Mouse (Mus musculus): ENCODE measurements around the gene Arf1. TPM values are rescaled to one million over a fixed set of nuclear protein-coding genes. Genes with fewer than 3 reads are reported as not detected.
"Not testable (repeated sequence)": the region's sequence is repeated elsewhere in the genome, so short reads cannot be mapped to it uniquely, and the experiment has no call there.

Gene Arf1
- polyA plus RNA-seq, 1 experiment from 2014 or later, result 797 TPM

DNA sequence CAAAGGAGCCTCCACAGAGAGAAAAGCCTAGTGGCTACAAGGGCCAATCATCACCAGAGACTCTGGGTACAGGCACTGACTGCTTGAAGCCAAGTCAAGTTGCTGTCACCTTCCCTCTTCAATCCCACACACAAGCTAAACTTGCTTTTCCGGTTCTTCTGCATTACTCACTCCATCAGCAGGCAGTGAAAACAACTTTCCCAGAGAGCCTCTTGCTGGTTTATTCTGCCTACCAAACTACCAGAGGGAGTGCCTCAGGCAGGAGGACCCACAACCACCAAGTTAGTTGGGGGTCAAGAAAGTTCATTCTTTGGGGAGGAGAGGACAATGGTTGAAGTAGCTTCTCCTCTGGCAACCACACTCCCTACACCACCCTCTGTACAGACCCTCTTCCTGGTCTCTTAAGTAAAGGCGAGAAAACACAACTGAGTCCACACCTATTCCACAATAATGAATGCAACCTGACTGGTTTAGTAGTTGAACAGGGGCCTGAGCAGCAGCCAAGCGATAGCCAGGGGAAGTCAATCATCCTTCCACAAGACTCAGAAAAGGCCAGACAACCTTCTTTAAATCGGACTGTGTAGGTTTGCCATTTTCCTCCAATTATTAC, 9.6 kb downstream of the Arf1 start:
- WGBS, result 73% methylated on average over 4 of the region's 4 CpGs
- H3K4me2 ChIP-seq (replicated peaks; ENCODE audit: low read depth, low read length), result peak overlapping the region; percentile 7; the same call in 1 of the 2 replicates

GRCm38 (mm10) chr11:59216955-59217354, 11.1 kb downstream of the Arf1 start:
- Histone ChIP-seq H3K4me3 (ENCODE audit: low read length) (no peak overlapping the region), H3K9me3 (ENCODE audit: low read length) (no peaks in the 10 kb centered on the region), H3K36me3 (ENCODE audit: insufficient read depth, low read length) (peaks cover 41% of the 10 kb centered on the region), H3K9ac (replicated peaks; ENCODE audit: low read length) (no peak overlapping the region), H3K4me2 (replicated peaks; ENCODE audit: low read depth, low read length) (no peak overlapping the region), H3K27me3 (ENCODE audit: insufficient read depth, low read length) (no peaks in the 10 kb centered on the region), H3K4me1 (ENCODE audit: insufficient read depth, low read length) (peaks cover 16% of the 10 kb centered on the region), H3K27ac (ENCODE audit: low read length) (no peak overlapping the region)
- ATAC-seq (ENCODE audit: low FRiP score, low TSS enrichment), result no peak
- WGBS, result 79% methylated on average over 3 of the region's 3 CpGs

More for the DNA sequence above, 9.6 kb downstream of the Arf1 start:
- H3K36me3 ChIP-seq (ENCODE audit: insufficient read depth, low read length), result peaks cover 36% of the 10 kb centered on the region
- no peaks in the 10 kb centered on the region for H3K9me3 ChIP-seq (ENCODE audit: low read length)
- peak; percentile 51; the same call in 1 of the 2 replicates for ATAC-seq (ENCODE audit: low FRiP score, low TSS enrichment)
- no peak overlapping the region for H3K9ac ChIP-seq (replicated peaks; ENCODE audit: low read length)
- H3K4me1 ChIP-seq (ENCODE audit: insufficient read depth, low read length), result peaks cover 20% of the 10 kb centered on the region
- H3K27me3 ChIP-seq (ENCODE audit: insufficient read depth, low read length), result no peaks in the 10 kb centered on the region
- H3K4me3 ChIP-seq (ENCODE audit: low read length), result no peak overlapping the region
- H3K27ac ChIP-seq (ENCODE audit: low read length), result peak overlapping the region; percentile 79

GRCm38 (mm10) chr11:59212892-59213494, 15.1 kb downstream of the Arf1 start:
- Histone ChIP-seq H3K9me3 (ENCODE audit: low read length) (no peaks in the 10 kb centered on the region), H3K4me2 (replicated peaks; ENCODE audit: low read depth, low read length) (no peak overlapping the region), H3K27ac (ENCODE audit: low read length) (no peak overlapping the region), H3K4me1 (ENCODE audit: insufficient read depth, low read length) (peaks cover 23% of the 10 kb centered on the region), H3K27me3 (ENCODE audit: insufficient read depth, low read length) (no peaks in the 10 kb centered on the region), H3K36me3 (ENCODE audit: insufficient read depth, low read length) (peaks cover 48% of the 10 kb centered on the region), H3K9ac (replicated peaks; ENCODE audit: low read length) (no peak overlapping the region), H3K4me3 (ENCODE audit: low read length) (no peak overlapping the region)
- WGBS, result 89% methylated on average over 12 of the region's 12 CpGs
- ATAC-seq (ENCODE audit: low FRiP score, low TSS enrichment), result no peak

- not testable (repeated sequence) for H3K27me3 ChIP-seq (ENCODE audit: insufficient read depth, low read length); H3K9me3 ChIP-seq (ENCODE audit: low read length); H3K4me3 ChIP-seq (ENCODE audit: low read length); H3K4me2 ChIP-seq (replicated peaks; ENCODE audit: low read depth, low read length); H3K27ac ChIP-seq (ENCODE audit: low read length); H3K9ac ChIP-seq (replicated peaks; ENCODE audit: low read length); ATAC-seq (ENCODE audit: low FRiP score, low TSS enrichment)
- peaks cover 24% of the 10 kb centered on the region; the same call in 1 of the 2 replicates for H3K4me1 ChIP-seq (ENCODE audit: insufficient read depth, low read length)
- WGBS, result 74% methylated on average over 12 of the region's 12 CpGs
- H3K36me3 ChIP-seq (ENCODE audit: insufficient read depth, low read length), result peaks cover 44% of the 10 kb centered on the region
These were observed 15.8 kb downstream of the Arf1 start for GRCm38 (mm10) chr11:59212320-59212719.

DNA sequence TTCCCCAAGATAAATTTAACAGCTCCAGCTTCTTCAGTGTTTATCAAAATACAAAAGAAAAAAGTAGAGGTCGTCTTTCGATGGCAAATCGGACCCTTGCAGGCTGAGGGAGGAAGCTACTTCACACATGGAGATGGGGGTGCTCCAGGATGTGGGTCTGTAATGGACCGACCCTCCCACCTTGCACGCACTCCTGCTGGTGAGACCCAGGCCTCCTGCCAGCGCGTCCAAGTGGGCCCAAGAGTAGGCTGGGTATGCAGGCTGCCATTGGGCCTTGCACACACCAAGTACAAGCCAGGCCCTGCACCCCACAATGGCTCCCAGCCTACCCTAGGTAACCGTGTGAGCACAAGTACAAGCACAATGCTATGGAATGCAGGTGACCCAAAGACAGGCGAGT, 16.5 kb downstream of the Arf1 start:
- H3K4me2 ChIP-seq (replicated peaks; ENCODE audit: low read depth, low read length); ATAC-seq (ENCODE audit: low FRiP score, low TSS enrichment); H3K27ac ChIP-seq (ENCODE audit: low read length); H3K27me3 ChIP-seq (ENCODE audit: insufficient read depth, low read length); H3K9ac ChIP-seq (replicated peaks; ENCODE audit: low read length); H3K9me3 ChIP-seq (ENCODE audit: low read length); H3K4me3 ChIP-seq (ENCODE audit: low read length): not testable (repeated sequence)
- peaks cover 42% of the 10 kb centered on the region for H3K36me3 ChIP-seq (ENCODE audit: insufficient read depth, low read length)
- 86% methylated on average over 9 of the region's 9 CpGs for WGBS
- peaks cover 21% of the 10 kb centered on the region; the same call in 1 of the 2 replicates for H3K4me1 ChIP-seq (ENCODE audit: insufficient read depth, low read length)

- Histone ChIP-seq H3K9me3 (ENCODE audit: low read length) (no peaks in the 10 kb centered on the region), H3K4me2 (replicated peaks; ENCODE audit: low read depth, low read length) (no peak overlapping the region), H3K4me3 (ENCODE audit: low read length) (no peak overlapping the region), H3K36me3 (ENCODE audit: insufficient read depth, low read length) (peaks cover 49% of the 10 kb centered on the region), H3K27ac (ENCODE audit: low read length) (no peak overlapping the region), H3K4me1 (ENCODE audit: insufficient read depth, low read length) (peaks cover 21% of the 10 kb centered on the region; the same call in 1 of the 2 replicates), H3K9ac (replicated peaks; ENCODE audit: low read length) (no peak overlapping the region), H3K27me3 (ENCODE audit: insufficient read depth, low read length) (no peaks in the 10 kb centered on the region)
- no peak for ATAC-seq (ENCODE audit: low FRiP score, low TSS enrichment)
- WGBS, result 78% methylated on average over 4 of the region's 4 CpGs
These were observed 18.1 kb downstream of the Arf1 start for GRCm38 (mm10) chr11:59210020-59210419.

- H3K36me3 ChIP-seq (ENCODE audit: insufficient read depth, low read length), result peaks cover 46% of the 10 kb centered on the region
- no peak for ATAC-seq (ENCODE audit: low FRiP score, low TSS enrichment)
- H3K4me1 ChIP-seq (ENCODE audit: insufficient read depth, low read length), result peaks cover 21% of the 10 kb centered on the region; the same call in 1 of the 2 replicates
- peak overlapping the region; percentile 87 for H3K4me2 ChIP-seq (replicated peaks; ENCODE audit: low read depth, low read length)
- no peaks in the 10 kb centered on the region for H3K9me3 ChIP-seq (ENCODE audit: low read length)
- no peak overlapping the region for H3K27ac ChIP-seq (ENCODE audit: low read length)
- WGBS, result 64% methylated on average over 5 of the region's 5 CpGs
- no peaks in the 10 kb centered on the region for H3K27me3 ChIP-seq (ENCODE audit: insufficient read depth, low read length)
- H3K4me3 ChIP-seq (ENCODE audit: low read length), result peak overlapping the region; percentile 66; the same call in 1 of the 2 replicates
- no peak overlapping the region for H3K9ac ChIP-seq (replicated peaks; ENCODE audit: low read length)
These were observed 18.5 kb downstream of the Arf1 start for GRCm38 (mm10) chr11:59209580-59209979.

DNA sequence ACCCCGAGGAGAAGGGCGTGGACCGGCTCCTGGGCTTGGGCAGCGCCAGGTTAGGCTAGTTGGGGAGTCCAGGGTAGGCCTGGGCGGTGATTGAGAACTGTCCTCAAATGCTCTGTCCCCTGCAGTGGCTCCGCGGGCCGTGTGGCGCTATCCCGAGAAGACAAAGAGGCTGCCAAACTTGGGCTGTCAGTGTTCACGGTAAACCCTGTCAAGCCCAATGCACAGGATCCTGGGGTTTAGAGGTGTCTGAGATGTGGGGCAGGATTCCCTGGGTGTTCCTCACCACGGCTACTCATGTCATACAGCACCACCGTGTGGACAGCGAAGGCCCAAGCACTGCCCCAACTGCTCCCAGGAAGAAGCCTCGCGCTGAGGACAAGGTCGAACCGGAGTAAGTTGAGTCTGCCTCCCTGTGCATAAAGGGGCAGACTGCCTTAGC, 19.0 kb downstream of the Arf1 start:
- peak overlapping the region; percentile 81 for H3K9ac ChIP-seq (replicated peaks; ENCODE audit: low read length)
- no peaks in the 10 kb centered on the region for H3K27me3 ChIP-seq (ENCODE audit: insufficient read depth, low read length)
- peak; percentile 81 for ATAC-seq (ENCODE audit: low FRiP score, low TSS enrichment)
- H3K9me3 ChIP-seq (ENCODE audit: low read length), result no peaks in the 10 kb centered on the region
- H3K36me3 ChIP-seq (ENCODE audit: insufficient read depth, low read length), result peaks cover 40% of the 10 kb centered on the region
- H3K4me1 ChIP-seq (ENCODE audit: insufficient read depth, low read length), result peaks cover 21% of the 10 kb centered on the region; the same call in 1 of the 2 replicates
- peak overlapping the region; percentile 66 for H3K4me3 ChIP-seq (ENCODE audit: low read length)
- WGBS, result 6% methylated on average over 18 of the region's 18 CpGs
- H3K27ac ChIP-seq (ENCODE audit: low read length), result peak overlapping the region; percentile 91
- H3K4me2 ChIP-seq (replicated peaks; ENCODE audit: low read depth, low read length), result peak overlapping the region; percentile 87

GRCm38 (mm10) chr11:59208153-59208831, 19.8 kb downstream of the Arf1 start, which contains the start of gene 2310033P09Rik:
TSS of gene 2310033P09Rik (plus strand) at chr11:59208321.
- no peaks in the 10 kb centered on the region for H3K9me3 ChIP-seq (ENCODE audit: low read length)
- H3K36me3 ChIP-seq (ENCODE audit: insufficient read depth, low read length), result peaks cover 39% of the 10 kb centered on the region
- peak; percentile 87 for ATAC-seq (ENCODE audit: low FRiP score, low TSS enrichment)
- H3K4me2 ChIP-seq (replicated peaks; ENCODE audit: low read depth, low read length), result peak within 1 kb of the TSS; percentile 87
- peak within 1 kb of the TSS; percentile 91 for H3K27ac ChIP-seq (ENCODE audit: low read length)
- peak within 1 kb of the TSS; percentile 81 for H3K9ac ChIP-seq (replicated peaks; ENCODE audit: low read length)
- WGBS, result under 1% methylated on average over 67 of the region's 67 CpGs
- no peaks in the 10 kb centered on the region for H3K27me3 ChIP-seq (ENCODE audit: insufficient read depth, low read length)
- peak within 1 kb of the TSS; percentile 66 for H3K4me3 ChIP-seq (ENCODE audit: low read length)
- H3K4me1 ChIP-seq (ENCODE audit: insufficient read depth, low read length), result peaks cover 21% of the 10 kb centered on the region; the same call in 1 of the 2 replicates

All from kidney, embryonic 16.5 days (tissue).